Mouse (Mus musculus) liver, adult 2 months (tissue): ENCODE data around the gene Rsph9.

ENCODE experiments used
- CTCF ChIP-seq: fragments of 200-500 bp; IDR thresholded peaks from 2 replicates; pipeline ENCODE4 v1.5.1; 2011; ENCODE audit warnings: low read depth, low read length, control low read depth
- POLR2A ChIP-seq: fragments of 200-500 bp; IDR thresholded peaks from 2 replicates; pipeline ENCODE4 v1.6.1; 2011; ENCODE audit warnings: low read length, control low read depth; ENCODE audit not compliant: insufficient read depth; ENCODE audit errors: extremely low read depth

- no peak for TF ChIP-seq CTCF
- TF ChIP-seq POLR2A = no peak
Observed at GRCm38 (mm10) chr17:46083381-46083780, 60.6 kb downstream of the Rsph9 start.
